Mouse (Mus musculus) monocyte, adult 5-6 weeks (primary cell): Measurements from ENCODE around the gene Naa20. TPM values are rescaled to one million over a fixed set of nuclear protein-coding genes. Genes with fewer than 3 reads are reported as not detected.

Source experiments
- ATAC-seq: fragments of 153-309, 156-312 bp; replicated peaks from 2 replicates; pipeline ENCODE4 v1.8.0; 2017; ENCODE audit warnings: mild to moderate bottlenecking; ENCODE audit not compliant: low TSS enrichment, insufficient number of reproducible peaks, severe bottlenecking, poor library complexity, low FRiP score
- total RNA-seq: library from RNA; stranded (forward); fragments of 200-1000, 200-491, 200-594 nt; gene quantifications from 3 replicates; pipeline ENCODE4 v1.2.3, GENCODE M21; 2017

The Naa20 gene
- total RNA-seq, 1 experiment from 2014 or later: 84.9 TPM

DNA sequence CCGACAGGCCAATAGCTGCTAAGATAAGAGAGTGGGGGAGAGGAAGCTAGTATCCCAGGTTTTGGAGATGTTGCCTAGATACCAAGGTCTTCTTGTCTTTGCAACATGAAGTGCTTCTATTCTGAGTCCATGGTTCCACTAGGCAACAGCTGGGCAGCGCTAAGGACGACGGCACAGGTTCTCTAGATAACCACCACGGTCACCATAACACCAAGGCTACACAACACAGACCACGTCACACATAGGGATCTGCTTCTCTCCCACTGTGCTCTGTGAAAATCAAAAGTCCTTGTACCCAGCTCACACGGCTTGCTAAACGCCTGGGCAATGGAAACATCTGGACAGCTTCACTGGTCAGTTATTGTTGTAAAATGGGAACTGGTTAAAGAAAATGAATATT is 35.1 kb downstream of the Naa20 start:
- ATAC-seq: no peak

DNA sequence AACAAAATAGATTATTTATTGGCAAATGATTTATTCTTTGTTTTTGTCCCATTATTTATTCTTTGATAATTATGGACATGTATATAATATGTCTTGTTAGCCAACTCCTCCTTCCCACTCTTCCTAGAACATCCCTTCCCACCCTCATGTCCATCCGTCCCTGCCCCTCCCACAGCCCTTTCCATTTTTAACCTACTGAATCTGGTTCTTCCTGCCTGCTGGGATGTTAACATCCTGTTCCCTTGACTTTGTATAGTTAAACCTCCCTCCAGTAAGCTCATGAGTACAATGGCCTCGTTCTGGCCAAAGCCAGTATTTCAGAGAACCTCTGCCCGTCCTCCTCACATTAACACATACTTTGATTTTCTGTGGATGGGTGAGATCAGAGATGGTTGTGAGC is 39.5 kb downstream of the Naa20 start:
- no peak for ATAC-seq

DNA sequence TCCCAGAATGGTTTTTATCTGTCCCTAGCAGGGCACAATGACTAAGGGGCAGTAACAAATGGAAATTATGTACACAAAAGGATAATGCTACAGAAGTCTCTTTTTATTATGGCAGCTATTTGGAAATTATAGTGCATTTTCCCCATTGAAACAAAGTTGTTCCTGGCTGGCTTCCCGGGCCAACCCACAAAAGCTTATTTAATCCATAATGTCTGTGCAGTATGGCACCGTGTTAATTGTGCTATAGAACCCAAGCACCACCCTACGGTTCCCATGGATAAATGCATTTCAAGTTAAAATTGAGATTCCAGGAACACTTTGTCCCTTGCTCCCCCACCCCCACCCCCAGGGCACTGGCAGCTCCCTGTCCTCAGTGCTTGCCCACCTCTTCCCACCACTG is 42.4 kb downstream of the Naa20 start:
- no peak for ATAC-seq

DNA sequence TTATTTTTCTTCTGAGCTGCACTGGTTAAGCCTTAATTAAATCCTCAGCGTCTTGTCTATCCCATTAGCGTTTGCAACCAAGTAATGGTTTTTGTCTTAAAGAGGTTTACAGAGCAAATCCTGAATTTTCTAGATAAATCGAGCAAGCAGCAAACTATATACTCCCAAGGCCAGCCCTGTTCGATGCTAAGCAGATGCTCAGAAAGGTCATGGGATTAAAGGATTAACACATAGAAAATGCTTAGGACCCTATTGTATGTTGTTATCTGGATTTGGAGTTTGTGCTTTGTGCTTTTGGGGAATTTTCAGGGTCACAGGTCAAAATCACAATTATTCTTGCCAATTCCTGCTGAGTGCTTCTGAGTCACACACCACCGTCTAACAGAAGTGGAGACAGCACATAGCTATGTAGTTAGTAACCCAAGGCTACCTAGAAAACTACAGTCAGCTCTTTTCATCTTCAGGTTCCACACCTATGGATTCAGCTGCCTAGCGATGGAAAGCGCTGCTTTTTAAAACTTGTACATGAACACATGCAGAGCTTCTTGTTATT is 46.6 kb downstream of the Naa20 start:
- no peak for ATAC-seq

DNA sequence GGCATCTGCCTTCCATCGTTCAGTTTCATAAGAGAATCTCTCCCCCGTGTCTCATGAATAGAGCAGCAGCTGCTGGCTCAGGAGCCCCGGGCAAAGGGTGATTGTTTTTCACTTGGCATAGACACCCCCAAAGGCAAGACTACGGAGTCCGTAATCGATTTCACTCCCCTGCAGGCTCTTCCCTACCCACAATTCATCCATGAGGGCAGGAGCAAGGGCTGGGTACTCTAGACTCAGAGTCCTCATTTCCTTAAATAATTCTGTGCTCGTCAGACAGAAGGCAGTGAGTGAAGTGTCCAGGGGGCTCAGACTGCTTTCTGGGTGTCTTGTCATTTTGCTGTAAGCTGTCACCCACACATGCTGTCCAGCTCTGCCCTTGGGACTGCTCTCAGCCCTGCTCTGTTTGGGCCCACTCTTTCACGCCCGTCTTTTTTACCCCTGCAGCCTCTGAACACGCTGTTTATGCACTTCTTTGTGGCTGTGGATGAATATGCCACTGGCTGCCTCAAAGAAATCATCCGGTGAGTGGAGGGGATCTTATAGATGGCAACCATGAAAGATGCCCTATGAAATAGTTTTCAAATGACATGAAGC is 47.7 kb downstream of the Naa20 start:
- no peak for ATAC-seq

DNA sequence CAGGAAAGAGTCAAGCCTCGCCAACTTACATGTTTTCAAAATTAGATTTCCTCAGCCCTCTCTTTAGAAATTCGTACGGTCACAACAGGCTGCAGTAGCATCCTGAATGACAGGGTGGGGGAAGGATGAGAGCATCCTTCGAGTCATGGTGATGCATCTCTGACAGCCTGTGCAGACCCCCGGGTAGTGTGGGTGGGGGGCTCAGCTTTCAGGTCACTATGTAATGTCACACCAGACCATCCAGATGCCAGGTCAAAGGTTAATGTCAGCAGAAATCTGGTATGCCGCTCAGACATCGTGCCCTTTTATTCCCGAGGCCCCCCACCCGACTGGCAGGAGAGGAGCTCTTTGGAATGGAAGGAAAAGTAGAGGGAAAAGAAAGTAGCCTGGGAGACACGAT is 48.3 kb downstream of the Naa20 start:
- ATAC-seq: no peak

DNA sequence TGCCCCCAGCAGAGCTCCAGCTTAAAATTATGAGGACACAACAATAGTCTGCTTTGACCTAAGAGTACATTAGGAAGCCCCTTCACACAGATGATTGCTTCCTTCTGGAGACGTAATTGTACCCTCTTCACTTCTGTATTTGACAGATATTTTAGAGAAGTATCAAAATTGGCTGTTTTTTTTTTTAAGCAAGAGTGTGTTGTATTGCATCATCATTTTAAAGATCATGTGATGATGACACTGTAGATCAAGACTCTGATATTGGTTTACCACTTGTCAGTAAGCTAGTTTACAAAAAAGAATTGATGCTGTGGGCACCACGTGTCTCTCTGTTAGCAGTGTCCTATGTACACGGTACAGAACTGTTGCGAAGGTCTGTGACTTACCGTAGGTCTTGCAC is 50.8 kb downstream of the Naa20 start:
- peak; percentile 54 for ATAC-seq

DNA sequence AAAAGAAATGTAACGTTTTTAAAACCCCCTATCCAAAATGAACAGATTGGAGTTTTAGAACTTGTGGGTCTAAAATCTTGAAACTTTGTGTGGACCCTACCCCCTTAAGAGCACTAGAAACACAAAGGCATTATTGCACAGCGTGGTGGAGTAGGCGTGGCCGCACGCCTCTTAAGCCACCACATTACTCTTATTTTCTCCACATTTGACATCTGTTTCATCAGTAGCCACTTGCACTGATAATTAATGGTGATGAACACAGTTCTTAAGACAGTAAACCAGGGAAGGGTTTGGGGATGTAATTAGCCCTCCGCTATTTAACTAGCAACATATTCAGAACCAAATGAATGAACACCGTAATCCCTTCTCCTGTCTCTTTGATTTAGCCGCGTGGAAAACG is 53.9 kb downstream of the Naa20 start:
- no peak for ATAC-seq

DNA sequence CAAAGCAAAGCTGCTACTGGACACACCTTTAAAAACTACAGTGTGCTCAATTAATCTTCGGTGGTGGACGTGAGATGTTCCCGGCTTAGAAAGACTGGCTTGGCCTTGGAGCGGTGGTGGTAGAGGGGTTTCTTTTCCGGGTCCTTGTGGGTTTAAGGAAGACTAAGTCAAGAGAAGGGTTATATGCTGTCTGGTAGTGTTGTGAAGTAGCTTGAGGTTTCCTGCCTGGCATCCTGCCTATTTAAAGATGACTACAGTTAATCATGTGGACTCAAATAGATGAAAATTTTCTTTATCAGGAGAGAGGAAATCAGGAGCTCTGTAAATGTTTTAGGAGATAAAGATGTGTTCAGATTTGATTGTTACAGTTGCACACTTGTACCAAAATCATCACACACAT is 54.4 kb downstream of the Naa20 start:
- ATAC-seq: no peak

DNA sequence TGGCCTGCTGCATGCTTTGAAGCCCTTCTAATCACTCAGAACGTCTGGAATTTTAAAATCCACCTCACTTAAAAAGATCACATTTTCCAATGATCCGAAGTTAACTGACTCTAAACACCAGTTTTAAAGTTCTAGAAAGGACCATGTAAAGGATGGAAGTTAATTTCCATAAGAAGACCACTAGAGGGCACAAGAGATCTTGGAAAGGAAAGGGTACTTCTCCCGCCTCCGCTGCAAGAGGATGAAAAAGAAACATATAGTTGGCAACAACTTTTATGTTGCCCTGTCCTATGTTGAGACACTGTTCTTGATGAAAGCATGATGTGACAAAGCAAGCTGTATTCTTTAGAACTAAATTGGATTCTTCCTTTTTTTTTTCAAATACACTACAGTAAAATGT is 55.6 kb downstream of the Naa20 start:
- ATAC-seq: no peak

DNA sequence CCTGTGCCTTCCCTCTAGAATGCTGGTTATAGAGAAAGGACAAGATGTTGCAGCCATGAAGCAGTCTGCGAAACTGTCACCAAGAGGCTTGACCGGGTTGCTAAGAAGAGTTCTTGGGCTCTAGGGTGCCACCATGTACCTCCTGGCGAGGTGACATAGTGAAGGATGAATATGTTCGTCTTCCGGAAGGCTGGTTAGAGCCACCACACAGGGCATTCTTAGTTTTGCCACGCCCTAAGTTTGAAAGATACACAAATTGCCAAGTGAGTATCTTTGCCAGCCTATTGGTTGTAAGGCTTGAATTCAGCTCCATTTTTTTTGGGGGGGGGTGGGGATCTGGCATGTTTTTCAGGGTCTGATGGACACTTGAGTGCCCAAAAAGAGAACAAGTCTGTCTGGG is 56.2 kb downstream of the Naa20 start:
- no peak for ATAC-seq

DNA sequence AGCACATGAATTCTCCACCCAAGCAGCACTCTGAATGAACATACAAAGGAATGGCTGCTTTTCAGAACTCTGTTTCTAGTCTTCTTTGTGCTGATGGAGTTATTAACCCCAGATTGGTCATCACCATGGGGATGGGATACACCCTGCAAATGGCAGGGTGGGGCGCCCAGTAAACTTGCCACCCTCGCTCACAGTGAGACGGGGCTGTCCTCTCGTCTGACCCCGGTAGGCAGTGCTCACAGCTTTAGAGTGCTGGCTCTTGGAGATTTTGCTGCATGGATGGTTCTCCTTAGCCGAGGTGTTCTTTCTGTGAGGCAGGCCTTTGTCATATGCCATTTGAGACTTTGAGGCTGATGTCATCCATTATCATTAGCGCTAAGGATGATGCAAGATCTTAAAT is 56.7 kb downstream of the Naa20 start:
- no peak for ATAC-seq

DNA sequence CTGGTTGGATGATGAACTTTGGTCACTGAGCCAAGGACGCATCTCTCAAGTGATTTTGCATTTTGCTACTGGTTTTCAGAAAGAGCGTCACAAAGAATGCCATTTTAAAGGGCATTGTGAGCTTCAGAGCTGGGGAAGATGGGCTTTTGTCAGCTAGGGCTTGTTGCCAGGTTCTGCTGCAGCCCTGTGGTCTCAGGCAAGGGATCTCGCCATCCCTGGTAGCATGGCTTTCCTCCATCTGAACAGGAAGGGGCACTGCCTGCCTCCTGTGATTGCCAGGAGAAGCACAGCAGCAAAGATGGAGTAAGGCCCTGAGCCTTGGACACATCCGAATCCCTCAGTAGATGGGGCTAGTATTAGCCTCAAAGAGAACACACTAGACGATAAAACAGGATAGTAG is 60.0 kb downstream of the Naa20 start:
- ATAC-seq: no peak

Other genes with a start within 250 kb of the Naa20 start
- 27.6 to 46.6 TPM (median 40.6 TPM) in 3 replicates for gene Rin2, start 226.9 kb upstream of the Naa20 start, total RNA-seq
- gene Cfap61, start 32.7 kb downstream of the Naa20 start, total RNA-seq: not detected in 3 replicates
- gene Crnkl1, start 32.9 kb downstream of the Naa20 start, total RNA-seq: 63.5 to 99.4 TPM (median 85.9 TPM) in 3 replicates